Mouse (Mus musculus) intestine, embryonic 16.5 days (tissue): ENCODE measurements around the gene Ifi208. TPM values are rescaled to one million over a fixed set of nuclear protein-coding genes. Genes with fewer than 3 reads are reported as not detected.
"Not testable (repeated sequence)": the region's sequence is repeated elsewhere in the genome, so short reads cannot be mapped to it uniquely, and the experiment has no call there.

ENCODE experiments used
- ATAC-seq: fragments of 200-750 bp; cut with Nextera tagmentation; 2 replicates; pipeline ENCODE4 v1.8.0; 2017; ENCODE audit warnings: moderate TSS enrichment, moderate library complexity
- H3K27ac ChIP-seq: fragments of 300-500 bp; sonication (generic); 2 replicates; pipeline ENCODE4 v1.5.1; 2014; ENCODE audit warnings: mild to moderate bottlenecking, low read length
- H3K27me3 ChIP-seq: fragments of 300-500 bp; sonication (generic); replicated peaks from 2 replicates; pipeline ENCODE4 v1.6.1; 2014; ENCODE audit warnings: low read length, control low read depth, mixed read lengths; ENCODE audit not compliant: control insufficient read depth, insufficient read depth
- H3K36me3 ChIP-seq: fragments of 300-500 bp; sonication (generic); 2 replicates; pipeline ENCODE4 v1.6.1; 2014; ENCODE audit warnings: low read length, control low read depth; ENCODE audit not compliant: control insufficient read depth, insufficient read depth
- H3K4me1 ChIP-seq: fragments of 300-500 bp; sonication (generic); 2 replicates; pipeline ENCODE4 v1.6.1; 2014; ENCODE audit warnings: low read length, control low read depth, mixed read lengths; ENCODE audit not compliant: control insufficient read depth, insufficient read depth
- H3K4me2 ChIP-seq: fragments of 300-500 bp; sonication (generic); 2 replicates; pipeline ENCODE4 v1.6.1; 2014; ENCODE audit warnings: low read depth, low read length, control low read depth
- H3K4me3 ChIP-seq: fragments of 300-500 bp; sonication (generic); 2 replicates; pipeline ENCODE4 v1.5.1; 2014; ENCODE audit warnings: mild to moderate bottlenecking, low read length
- H3K9ac ChIP-seq: fragments of 300-500 bp; sonication (generic); 2 replicates; pipeline ENCODE4 v1.6.1; 2014; ENCODE audit warnings: low read depth, low read length
- H3K9me3 ChIP-seq: fragments of 300-500 bp; sonication (generic); 2 replicates; pipeline ENCODE4 v1.6.1; 2016; ENCODE audit warnings: low read length, control low read depth; ENCODE audit not compliant: control insufficient read depth
- WGBS: fragments of 180-500 bp; shearing (Covaris S2); extraction: QIAGEN DNeasy Blood & Tissue Kit; methylation state at CpG from one replicate; pipeline ENCODE4 v1.1.7; 2014; 5-methylcytosine and 5-hydroxymethylcytosine counted together
- microRNA-seq: library from miRNA; unstranded; fragments of <30 nt; microRNA quantifications from one replicate; pipeline ENCODE4, GENCODE M21; 2016
- polyA plus RNA-seq: library from polyadenylated mRNA; unstranded; fragments of >200 nt; fragmentation: Nextera tagmentation; extraction: Ambion mirVana; gene quantifications from 2 replicates; pipeline ENCODE4 v1.2.1, GENCODE M21; 2015

Ifi208 gene
- polyA plus RNA-seq, 1 experiment from 2014 or later, result 0.09 TPM

GRCm38 (mm10) chr1:173733219-173733618 lies 59.7 kb downstream of the Ifi208 start:
- ATAC-seq, result no peak
- H3K27me3 ChIP-seq, result no peaks in the 10 kb centered on the region
- H3K27ac ChIP-seq, result no peak overlapping the region
- WGBS, result 22% methylated on average over 7 of the region's 7 CpGs
- H3K4me1 ChIP-seq, result no peaks in the 10 kb centered on the region
- no peaks in the 10 kb centered on the region for H3K9me3 ChIP-seq
- H3K9ac ChIP-seq, result no peak overlapping the region
- H3K4me2 ChIP-seq, result no peak overlapping the region
- H3K36me3 ChIP-seq, result no peaks in the 10 kb centered on the region
- no peak overlapping the region for H3K4me3 ChIP-seq

- H3K9ac ChIP-seq, H3K9me3 ChIP-seq, H3K27ac ChIP-seq, H3K27me3 ChIP-seq, H3K36me3 ChIP-seq, H3K4me1 ChIP-seq, ATAC-seq, H3K4me3 ChIP-seq, H3K4me2 ChIP-seq: not testable (repeated sequence)
- 89% methylated on average over 4 of the region's 4 CpGs for WGBS
Observed at GRCm38 (mm10) chr1:173735015-173735414, 61.5 kb downstream of the Ifi208 start.

GRCm38 (mm10) chr1:173736986-173737385 lies 63.5 kb downstream of the Ifi208 start:
- ATAC-seq, result no peak
- Histone ChIP-seq H3K4me2 (no peak overlapping the region), H3K9me3 (no peaks in the 10 kb centered on the region), H3K36me3 (no peaks in the 10 kb centered on the region), H3K27ac (no peak overlapping the region), H3K27me3 (no peaks in the 10 kb centered on the region), H3K9ac (no peak overlapping the region), H3K4me1 (no peaks in the 10 kb centered on the region), H3K4me3 (no peak overlapping the region)
- 67% methylated on average over 2 of the region's 2 CpGs for WGBS

- H3K36me3 ChIP-seq, result no peaks in the 10 kb centered on the region
- H3K9ac ChIP-seq, result no peak overlapping the region
Observed at GRCm38 (mm10) chr1:173740537-173740936, 67.1 kb downstream of the Ifi208 start.

GRCm38 (mm10) chr1:173741656-173742055 lies 68.2 kb downstream of the Ifi208 start, which contains the start of gene Ifi207:
TSS of gene Ifi207 (minus strand) at chr1:173741747.
- no peak for ATAC-seq
- whole genome bisulfite sequencing, result 77% methylated on average over 4 of the region's 4 CpGs
- no peaks in the 10 kb centered on the region for H3K36me3 ChIP-seq

More at GRCm38 (mm10) chr1:173740537-173740936, 67.1 kb downstream of the Ifi208 start:
- H3K4me1 ChIP-seq, result no peaks in the 10 kb centered on the region
- ATAC-seq, result no peak
- no peak overlapping the region for H3K4me2 ChIP-seq
- H3K27ac ChIP-seq, result no peak overlapping the region
- H3K9me3 ChIP-seq, result no peaks in the 10 kb centered on the region
- H3K4me3 ChIP-seq, result no peak overlapping the region
- no peaks in the 10 kb centered on the region for H3K27me3 ChIP-seq

GRCm38 (mm10) chr1:173742262-173742661 lies 68.8 kb downstream of the Ifi208 start:
- H3K9me3 ChIP-seq, result no peaks in the 10 kb centered on the region
- ATAC-seq, result no peak
- no peak overlapping the region for H3K9ac ChIP-seq
- H3K4me1 ChIP-seq, result no peaks in the 10 kb centered on the region
- no peak overlapping the region for H3K27ac ChIP-seq
- H3K36me3 ChIP-seq, result no peaks in the 10 kb centered on the region
- no peaks in the 10 kb centered on the region for H3K27me3 ChIP-seq
- no peak overlapping the region for H3K4me3 ChIP-seq
- WGBS, result 75% methylated on average over 1 of the region's 1 CpGs
- H3K4me2 ChIP-seq, result no peak overlapping the region

More at GRCm38 (mm10) chr1:173741656-173742055, 68.2 kb downstream of the Ifi208 start, which contains the start of gene Ifi207:
- Histone ChIP-seq H3K9me3 (no peaks in the 10 kb centered on the region), H3K9ac (no peak within 1 kb of the TSS), H3K27ac (no peak within 1 kb of the TSS), H3K4me1 (no peaks in the 10 kb centered on the region), H3K4me2 (no peak within 1 kb of the TSS), H3K27me3 (no peaks in the 10 kb centered on the region), H3K4me3 (no peak within 1 kb of the TSS)

Small RNAs within 50 kb of the gene (microRNA-seq; reads per million reads assigned to microRNA genes)
- gene Gm44339, result not detected

Other genes with a start within 250 kb of the Ifi208 start
- gene Ifi206, start 182.6 kb upstream of the Ifi208 start, polyA plus RNA-seq, result 0.15 and 0.43 TPM in 2 replicates
- gene Ifi214, start 137.7 kb upstream of the Ifi208 start, polyA plus RNA-seq, result not detected in 2 replicates
- gene Ifi213, start 74.4 kb upstream of the Ifi208 start, polyA plus RNA-seq, result 0.11 and 0.34 TPM in 2 replicates
- 0.32 and 0.38 TPM in 2 replicates for gene Ifi209, start 42.8 kb upstream of the Ifi208 start, polyA plus RNA-seq
- gene Ifi207, start 68.1 kb downstream of the Ifi208 start, polyA plus RNA-seq, result 0.98 and 1.2 TPM in 2 replicates
- 1.9 and 2.5 TPM in 2 replicates for gene Ifi204, start 93.3 kb downstream of the Ifi208 start, polyA plus RNA-seq
- gene Ifi211, start 239.4 kb downstream of the Ifi208 start, polyA plus RNA-seq, result 0.72 and 0.97 TPM in 2 replicates